Mouse (Mus musculus) kidney, postnatal 0 days (tissue): Measurements from ENCODE around the gene Nlrp1b. TPM values are rescaled to one million over a fixed set of nuclear protein-coding genes. Genes with fewer than 3 reads are reported as not detected.

Experiments
- ATAC-seq: fragments of 200-750 bp; cut with Nextera tagmentation; replicated peaks from 2 replicates; pipeline ENCODE4 v1.8.0; 2017; ENCODE audit warnings: low read depth, moderate number of reproducible peaks, moderate TSS enrichment, moderate library complexity; ENCODE audit not compliant: low FRiP score
- DNase-seq: peaks from one replicate; pipeline ENCODE4 v3.0.0-alpha.2; 2016; ENCODE audit warnings: low spot score
- H3K27ac ChIP-seq: fragments of 300-500 bp; sonication (generic); 2 replicates; pipeline ENCODE4 v1.5.1; 2014; ENCODE audit warnings: mild to moderate bottlenecking
- H3K27me3 ChIP-seq: fragments of 300-500 bp; sonication (generic); 2 replicates; pipeline ENCODE4 v1.6.1; 2014; ENCODE audit warnings: low read length, mixed read lengths; ENCODE audit not compliant: insufficient read depth
- H3K36me3 ChIP-seq: fragments of 300-500 bp; sonication (generic); 2 replicates; pipeline ENCODE4 v1.6.1; 2014; ENCODE audit warnings: low read length, mixed read lengths; ENCODE audit not compliant: insufficient read depth
- H3K4me1 ChIP-seq: fragments of 300-500 bp; sonication (generic); replicated peaks from 2 replicates; pipeline ENCODE4 v1.6.1; 2014; ENCODE audit warnings: antibody characterized with exemption, low read length, mixed read lengths; ENCODE audit not compliant: insufficient read depth
- H3K4me2 ChIP-seq: fragments of 300-500 bp; sonication (generic); 2 replicates; pipeline ENCODE4 v1.6.1; 2014; ENCODE audit warnings: mild to moderate bottlenecking, low read length, moderate library complexity, mixed read lengths
- H3K4me3 ChIP-seq: fragments of 300-500 bp; sonication (generic); replicated peaks from 2 replicates; pipeline ENCODE4 v1.5.1; 2014; ENCODE audit warnings: low read depth, low read length
- H3K9ac ChIP-seq: fragments of 300-500 bp; sonication (generic); 2 replicates; pipeline ENCODE4 v1.6.1; 2014; ENCODE audit warnings: low read depth, low read length
- H3K9me3 ChIP-seq: fragments of 300-500 bp; sonication (generic); replicated peaks from 2 replicates; pipeline ENCODE4 v1.6.1; 2016; ENCODE audit warnings: low read length, inconsistent platforms, mixed read lengths
- CTCF ChIP-seq: IDR thresholded peaks from 2 replicates; pipeline ENCODE4 v1.5.1; 2016; ENCODE audit warnings: antibody characterized with exemption, low read depth, mild to moderate bottlenecking, moderate library complexity
- polyA plus RNA-seq: library from polyadenylated mRNA; unstranded; fragments of >200 nt; fragmentation: Nextera tagmentation; extraction: Ambion mirVana; gene quantifications from 2 replicates; pipeline ENCODE4 v1.2.1, GENCODE M21; 2015

Nlrp1b gene
- polyA plus RNA-seq, 1 experiment from 2014 or later = not detected

- no peak for DNase-seq
- Histone ChIP-seq H3K36me3 (no peaks in the 10 kb centered on the region), H3K4me3 (no peak overlapping the region), H3K9me3 (no peaks in the 10 kb centered on the region), H3K27me3 (no peaks in the 10 kb centered on the region), H3K4me2 (no peak overlapping the region), H3K4me1 (no peaks in the 10 kb centered on the region), H3K27ac (no peak overlapping the region), H3K9ac (no peak overlapping the region)
- ATAC-seq = no peak
- no peak for TF ChIP-seq CTCF
Measured at GRCm38 (mm10) chr11:71106261-71107021, 124.1 kb downstream of the Nlrp1b start.

GRCm38 (mm10) chr11:71103931-71104330 lies 126.6 kb downstream of the Nlrp1b start:
- no peak for TF ChIP-seq CTCF
- no peaks in the 10 kb centered on the region for H3K36me3 ChIP-seq
- no peak overlapping the region for H3K4me3 ChIP-seq
- no peak overlapping the region for H3K9ac ChIP-seq
- H3K4me2 ChIP-seq = no peak overlapping the region
- H3K9me3 ChIP-seq = no peaks in the 10 kb centered on the region
- no peaks in the 10 kb centered on the region for H3K4me1 ChIP-seq
- no peaks in the 10 kb centered on the region for H3K27me3 ChIP-seq
- H3K27ac ChIP-seq = no peak overlapping the region
- no peak for DNase-seq
- ATAC-seq = no peak

Other genes starting within 250 kb of the Nlrp1b start
- gene C1qbp, start 247.7 kb downstream of the Nlrp1b start, polyA plus RNA-seq = 292 and 309 TPM in 2 replicates
- gene Dhx33, start 226.3 kb downstream of the Nlrp1b start, polyA plus RNA-seq = 12.1 and 12.4 TPM in 2 replicates
- gene Mis12, start 211.1 kb downstream of the Nlrp1b start, polyA plus RNA-seq = 17.9 and 23.4 TPM in 2 replicates
- gene Derl2, start 210.9 kb downstream of the Nlrp1b start, polyA plus RNA-seq = 55.7 and 59.9 TPM in 2 replicates
- gene 6330403K07Rik, start 197.2 kb downstream of the Nlrp1b start, polyA plus RNA-seq = 32.5 and 36.5 TPM in 2 replicates
- 0.04 TPM in 1 of 2 replicates, not detected in the other for gene Nlrp1a, start 86.0 kb downstream of the Nlrp1b start, polyA plus RNA-seq